Mouse (Mus musculus): ENCODE measurements around the gene Rap1gap. TPM values are rescaled to one million over a fixed set of nuclear protein-coding genes. Genes with fewer than 3 reads are reported as not detected.
A peak's percentile ranks its signal among the peaks of the same experiment; 100 is the strongest.

Gene Rap1gap
- polyA plus RNA-seq, 1 experiment from 2014 or later: 48.8 TPM

GRCm38 (mm10) chr4:137631596-137631995 lies 32.9 kb upstream of the Rap1gap start:
- no peaks in the 10 kb centered on the region for H3K27me3 ChIP-seq (replicated peaks; ENCODE audit: insufficient read depth, low read length)
- H3K9ac ChIP-seq (replicated peaks; ENCODE audit: low read depth): no peak overlapping the region
- WGBS: 73% methylated on average over 3 of the region's 3 CpGs
- DNase-seq (ENCODE audit: low spot score) (no peak), ATAC-seq (no peak)
- no peaks in the 10 kb centered on the region for H3K4me1 ChIP-seq (ENCODE audit: insufficient read depth, low read depth, low read length)
- TF ChIP-seq EP300 (IDR thresholded peaks at IDR 0.05) (no peak), CTCF (IDR thresholded peaks at IDR 0.05) (no peak)
- no peak overlapping the region for H3K4me3 ChIP-seq (ENCODE audit: low read depth, low read length)
- no peaks in the 10 kb centered on the region for H3K9me3 ChIP-seq (ENCODE audit: low read length)
- no peak overlapping the region for H3K27ac ChIP-seq (ENCODE audit: low read length)
- peaks cover 58% of the 10 kb centered on the region for H3K36me3 ChIP-seq (ENCODE audit: insufficient read depth, low read length)
- no peak overlapping the region for H3K4me2 ChIP-seq (replicated peaks; ENCODE audit: low read depth, low read length)

- no peak for ATAC-seq
- Histone ChIP-seq H3K9ac (replicated peaks; ENCODE audit: low read depth) (no peak overlapping the region), H3K36me3 (ENCODE audit: insufficient read depth, low read length) (peaks cover 62% of the 10 kb centered on the region), H3K4me3 (ENCODE audit: low read depth, low read length) (no peak overlapping the region), H3K4me1 (ENCODE audit: insufficient read depth, low read depth, low read length) (no peaks in the 10 kb centered on the region), H3K9me3 (ENCODE audit: low read length) (no peaks in the 10 kb centered on the region), H3K4me2 (replicated peaks; ENCODE audit: low read depth, low read length) (no peak overlapping the region), H3K27ac (ENCODE audit: low read length) (no peak overlapping the region), H3K27me3 (replicated peaks; ENCODE audit: insufficient read depth, low read length) (no peaks in the 10 kb centered on the region)
- TF ChIP-seq EP300 (IDR thresholded peaks at IDR 0.05) (no peak), CTCF (IDR thresholded peaks at IDR 0.05) (no peak)
- WGBS: 87% methylated on average over 4 of the region's 4 CpGs
- no peak for DNase-seq (ENCODE audit: low spot score)
Observed at GRCm38 (mm10) chr4:137633394-137633793, 31.1 kb upstream of the Rap1gap start.

GRCm38 (mm10) chr4:137636597-137636996 lies 27.9 kb upstream of the Rap1gap start:
- DNase-seq (ENCODE audit: low spot score): no peak
- H3K4me3 ChIP-seq (ENCODE audit: low read depth, low read length): no peak overlapping the region
- no peak for ATAC-seq
- TF ChIP-seq EP300 (IDR thresholded peaks at IDR 0.05) (no peak), CTCF (IDR thresholded peaks at IDR 0.05) (peak; percentile 26; the same call in 1 of the 2 replicates)
- H3K36me3 ChIP-seq (ENCODE audit: insufficient read depth, low read length): peaks cover 59% of the 10 kb centered on the region
- H3K9ac ChIP-seq (replicated peaks; ENCODE audit: low read depth): no peak overlapping the region
- no peaks in the 10 kb centered on the region for H3K4me1 ChIP-seq (ENCODE audit: insufficient read depth, low read depth, low read length)
- no peak overlapping the region for H3K27ac ChIP-seq (ENCODE audit: low read length)
- H3K9me3 ChIP-seq (ENCODE audit: low read length): no peaks in the 10 kb centered on the region
- H3K4me2 ChIP-seq (replicated peaks; ENCODE audit: low read depth, low read length): no peak overlapping the region
- 78% methylated on average over 3 of the region's 3 CpGs for WGBS
- no peaks in the 10 kb centered on the region for H3K27me3 ChIP-seq (replicated peaks; ENCODE audit: insufficient read depth, low read length)

- no peaks in the 10 kb centered on the region for H3K4me1 ChIP-seq (ENCODE audit: insufficient read depth, low read depth, low read length)
- TF ChIP-seq CTCF (IDR thresholded peaks at IDR 0.05) (no peak), EP300 (IDR thresholded peaks at IDR 0.05) (no peak)
- H3K36me3 ChIP-seq (ENCODE audit: insufficient read depth, low read length): peaks cover 48% of the 10 kb centered on the region
- peak overlapping the region; percentile 34; the same call in 1 of the 2 replicates for H3K27ac ChIP-seq (ENCODE audit: low read length)
- DNase-seq (ENCODE audit: low spot score): peak; percentile 70
- 49% methylated on average over 5 of the region's 5 CpGs for WGBS
- ATAC-seq: peak; percentile 64
- no peak overlapping the region for H3K9ac ChIP-seq (replicated peaks; ENCODE audit: low read depth)
- no peak overlapping the region for H3K4me2 ChIP-seq (replicated peaks; ENCODE audit: low read depth, low read length)
- H3K27me3 ChIP-seq (replicated peaks; ENCODE audit: insufficient read depth, low read length): no peaks in the 10 kb centered on the region
- H3K9me3 ChIP-seq (ENCODE audit: low read length): no peaks in the 10 kb centered on the region
- no peak overlapping the region for H3K4me3 ChIP-seq (ENCODE audit: low read depth, low read length)
Observed at GRCm38 (mm10) chr4:137641556-137641955, 23.0 kb upstream of the Rap1gap start.

GRCm38 (mm10) chr4:137642101-137642500 lies 22.4 kb upstream of the Rap1gap start:
- TF ChIP-seq CTCF (IDR thresholded peaks at IDR 0.05): no peak
- TF ChIP-seq EP300 (IDR thresholded peaks at IDR 0.05): no peak
- Histone ChIP-seq H3K36me3 (ENCODE audit: insufficient read depth, low read length) (peaks cover 43% of the 10 kb centered on the region), H3K9ac (replicated peaks; ENCODE audit: low read depth) (no peak overlapping the region), H3K27me3 (replicated peaks; ENCODE audit: insufficient read depth, low read length) (no peaks in the 10 kb centered on the region), H3K4me3 (ENCODE audit: low read depth, low read length) (no peak overlapping the region), H3K4me1 (ENCODE audit: insufficient read depth, low read depth, low read length) (no peaks in the 10 kb centered on the region), H3K9me3 (ENCODE audit: low read length) (no peaks in the 10 kb centered on the region), H3K27ac (ENCODE audit: low read length) (peak overlapping the region; percentile 34; the same call in 1 of the 2 replicates), H3K4me2 (replicated peaks; ENCODE audit: low read depth, low read length) (no peak overlapping the region)
- ATAC-seq: peak; percentile 65
- peak; percentile 25 for DNase-seq (ENCODE audit: low spot score)
- WGBS: 51% methylated on average over 2 of the region's 2 CpGs

- Histone ChIP-seq H3K4me2 (replicated peaks; ENCODE audit: low read depth, low read length) (no peak overlapping the region), H3K4me3 (ENCODE audit: low read depth, low read length) (no peak overlapping the region), H3K4me1 (ENCODE audit: insufficient read depth, low read depth, low read length) (no peaks in the 10 kb centered on the region), H3K27me3 (replicated peaks; ENCODE audit: insufficient read depth, low read length) (no peaks in the 10 kb centered on the region), H3K9ac (replicated peaks; ENCODE audit: low read depth) (no peak overlapping the region), H3K9me3 (ENCODE audit: low read length) (no peaks in the 10 kb centered on the region), H3K27ac (ENCODE audit: low read length) (no peak overlapping the region), H3K36me3 (ENCODE audit: insufficient read depth, low read length) (peaks cover 43% of the 10 kb centered on the region)
- 85% methylated on average over 2 of the region's 2 CpGs for WGBS
- DNase-seq (ENCODE audit: low spot score): no peak
- no peak for TF ChIP-seq CTCF (IDR thresholded peaks at IDR 0.05)
- no peak for TF ChIP-seq EP300 (IDR thresholded peaks at IDR 0.05)
- no peak for ATAC-seq
Observed at GRCm38 (mm10) chr4:137643459-137643858, 21.1 kb upstream of the Rap1gap start.

- Histone ChIP-seq H3K27me3 (replicated peaks; ENCODE audit: insufficient read depth, low read length) (no peaks in the 10 kb centered on the region), H3K9ac (replicated peaks; ENCODE audit: low read depth) (no peak overlapping the region), H3K4me2 (replicated peaks; ENCODE audit: low read depth, low read length) (no peak overlapping the region), H3K36me3 (ENCODE audit: insufficient read depth, low read length) (peaks cover 46% of the 10 kb centered on the region), H3K4me3 (ENCODE audit: low read depth, low read length) (no peak overlapping the region), H3K27ac (ENCODE audit: low read length) (no peak overlapping the region), H3K9me3 (ENCODE audit: low read length) (no peaks in the 10 kb centered on the region), H3K4me1 (ENCODE audit: insufficient read depth, low read depth, low read length) (no peaks in the 10 kb centered on the region)
- TF ChIP-seq CTCF (IDR thresholded peaks at IDR 0.05): no peak
- TF ChIP-seq EP300 (IDR thresholded peaks at IDR 0.05): no peak
- no peak for DNase-seq (ENCODE audit: low spot score)
- no peak for ATAC-seq
Observed at GRCm38 (mm10) chr4:137646262-137646661, 18.3 kb upstream of the Rap1gap start.
